Comparison of ENCODE assay signal across 8 mouse cellular contexts in genomic region chr12:76530580-76531139, GRCm38 (mm10). TPM values are rescaled to one million over a fixed set of nuclear protein-coding genes. Genes with fewer than 3 reads are reported as not detected.
DNase-seq lines count a peak whose midpoint lies in the region; ATAC-seq and TF ChIP-seq lines count a peak whose summit lies in the region.

TSS of gene Plekhg3 (plus strand) at chr12:76530891.

- no peaks in the 10 kb centered on the region for H3K27me3 ChIP-seq in small intestine, adult 2 months (ENCODE audit: control insufficient read depth, insufficient read depth, low read length)
- H3K27me3 ChIP-seq in hindbrain, embryonic 14.5 days (ENCODE audit: control insufficient read depth, insufficient read depth, low read length): peaks cover 61% of the 10 kb centered on the region

- H3K27ac ChIP-seq in gastrocnemius, adult 2 months: peak within 1 kb of the TSS; percentile 10; the same call in 1 of the 2 replicates
- peak within 1 kb of the TSS; percentile 57; the same call in 1 of the 2 replicates for H3K27ac ChIP-seq in small intestine, adult 2 months (ENCODE audit: insufficient read depth, low read depth, low read length)
- no peak within 1 kb of the TSS for H3K27ac ChIP-seq in hindbrain, embryonic 14.5 days

- 62% methylated on average over 6 of the region's 6 CpGs for WGBS in lung, adult 2 months
- WGBS in small intestine, adult 2 months: 54% methylated on average over 6 of the region's 6 CpGs
- WGBS in hindbrain, embryonic 14.5 days: 32% methylated on average over 6 of the region's 6 CpGs

- no peaks in the 10 kb centered on the region for H3K9me3 ChIP-seq in hindbrain, embryonic 14.5 days (ENCODE audit: control insufficient read depth, low read length)

- no peak within 1 kb of the TSS for H3K9ac ChIP-seq in hindbrain, embryonic 14.5 days

- H3K4me3 ChIP-seq in gastrocnemius, adult 2 months: no peak within 1 kb of the TSS
- H3K4me3 ChIP-seq in lung, adult 2 months (replicated peaks; ENCODE audit: extremely low read depth, low read depth, low read length): no peak within 1 kb of the TSS
- no peak within 1 kb of the TSS for H3K4me3 ChIP-seq in small intestine, adult 2 months (ENCODE audit: low read depth, low read length)
- no peak within 1 kb of the TSS for H3K4me3 ChIP-seq in hindbrain, embryonic 14.5 days (replicated peaks; ENCODE audit: low read length)

- intact Hi-C loops in gastrocnemius, adult 2 months (cut with DNase I): loop anchor here (5.0 kb wide), 1 partner anchor 33 kb away; no protein-coding TSS in a partner anchor
- intact Hi-C loops in heart, postnatal 25 days (cut with DNase I): loop anchor here (5.0 kb wide), 1 partner anchor 33 kb away; no protein-coding TSS in a partner anchor

- no peaks in the 10 kb centered on the region; the same call in 1 of the 2 replicates for H3K4me1 ChIP-seq in lung, adult 2 months (ENCODE audit: control insufficient read depth, insufficient read depth, low read length)
- peaks cover 9% of the 10 kb centered on the region for H3K4me1 ChIP-seq in small intestine, adult 2 months (ENCODE audit: control insufficient read depth, insufficient read depth, insufficient read length, low read length)
- peaks cover 13% of the 10 kb centered on the region for H3K4me1 ChIP-seq in hindbrain, embryonic 14.5 days (replicated peaks; ENCODE audit: control insufficient read depth, insufficient read depth, low read length)

- no peak for TF ChIP-seq POLR2A in lung, adult 2 months (IDR thresholded peaks at IDR 0.05; ENCODE audit: borderline replicate concordance, extremely low read depth, low read depth, low read length)
- no peak for TF ChIP-seq POLR2A in small intestine, adult 2 months (IDR thresholded peaks at IDR 0.05; ENCODE audit: low read depth, low read length)

- TF ChIP-seq CTCF in gastrocnemius, adult 2 months (IDR thresholded peaks at IDR 0.05): no peak
- no peak for TF ChIP-seq CTCF in lung, adult 2 months (IDR thresholded peaks at IDR 0.05; ENCODE audit: insufficient read depth, low read length)
- no peak for TF ChIP-seq CTCF in small intestine, adult 2 months (IDR thresholded peaks at IDR 0.05; ENCODE audit: extremely low read depth, insufficient read length, insufficient replicate concordance, low read depth, low read length)

- no peaks in the 10 kb centered on the region for H3K36me3 ChIP-seq in small intestine, adult 2 months (ENCODE audit: control insufficient read depth, insufficient read depth, low read length)
- no peaks in the 10 kb centered on the region for H3K36me3 ChIP-seq in hindbrain, embryonic 14.5 days (replicated peaks; ENCODE audit: control insufficient read depth, insufficient read depth)

- no peak for DNase-seq in gastrocnemius, adult 2 months
- no peak for DNase-seq in gastrocnemius, adult 18-20 months (ENCODE audit: low spot score)
- no peak for DNase-seq in lung, adult 2 months
- no peak for DNase-seq in lung, postnatal 36 days
- no peak for DNase-seq in heart, postnatal 25 days (ENCODE audit: low spot score)
- no peak for DNase-seq in hindbrain, embryonic 14.5 days (ENCODE audit: low spot score)
- no peak for DNase-seq in embryo, embryonic 11 days

- H3K4me2 ChIP-seq in hindbrain, embryonic 14.5 days (replicated peaks): no peak within 1 kb of the TSS

- no peak for ATAC-seq in hindbrain, embryonic 14.5 days (ENCODE audit: low FRiP score)

RNA-seq across cellular contexts. Expression of gene Plekhg3, which starts in this region (rescaled TPM):
- 1 to 10 TPM; 5.3 to 6.1 TPM for total RNA-seq in gastrocnemius, adult 2 months (2021)
- total RNA-seq in gastrocnemius, adult 18-20 months (2021): 1 to 10 TPM; 5.2 to 5.3 TPM
- polyA plus RNA-seq in lung, adult 2 months (2012; rRNA removed): 19.5 and 20.4 TPM in 2 replicates
- 10 to 100 TPM; 13.5 to 16.6 TPM for total RNA-seq in heart, postnatal 25 days (2021)
- 12.3 and 16.9 TPM in 2 replicates for polyA plus RNA-seq in small intestine, adult 2 months (2012; rRNA removed)
- 1.3 and 1.6 TPM in 2 replicates for polyA plus RNA-seq in hindbrain, embryonic 14.5 days (2014; fragmentation: Nextera tagmentation; extraction: Ambion mirVana)
